Comparison of ENCODE assay signal across 8 mouse cellular contexts in genomic region chr14:46761186-46761585, GRCm38 (mm10). TPM values are rescaled to one million over a fixed set of nuclear protein-coding genes. Genes with fewer than 3 reads are reported as not detected.
DNase-seq lines count a peak whose midpoint lies in the region; ATAC-seq and TF ChIP-seq lines count a peak whose summit lies in the region.

No protein-coding gene starts in this region.

- peak overlapping the region; percentile 63 for H3K4me2 ChIP-seq in lung, embryonic 16.5 days (ENCODE audit: low read depth, low read length)
- peak overlapping the region; percentile 92 for H3K4me2 ChIP-seq in embryonic facial prominence, embryonic 13.5 days
- H3K4me2 ChIP-seq in intestine, postnatal 0 days (replicated peaks; ENCODE audit: low read depth): peak overlapping the region; percentile 88
- peak overlapping the region; percentile 64 for H3K4me2 ChIP-seq in neural tube, embryonic 13.5 days

- H3K4me3 ChIP-seq in lung, embryonic 16.5 days (ENCODE audit: low read length): peak overlapping the region; percentile 92
- H3K4me3 ChIP-seq in embryonic facial prominence, embryonic 13.5 days: peak overlapping the region; percentile 75
- H3K4me3 ChIP-seq in intestine, postnatal 0 days (ENCODE audit: low read depth, low read length): peak overlapping the region; percentile 71
- H3K4me3 ChIP-seq in neural tube, embryonic 13.5 days: peak overlapping the region; percentile 48

- H3K36me3 ChIP-seq in lung, embryonic 16.5 days (ENCODE audit: control insufficient read depth, insufficient read depth, low read length): peaks cover 12% of the 10 kb centered on the region
- peaks cover 14% of the 10 kb centered on the region; the same call in 1 of the 2 replicates for H3K36me3 ChIP-seq in embryonic facial prominence, embryonic 13.5 days
- H3K36me3 ChIP-seq in intestine, postnatal 0 days (ENCODE audit: control insufficient read depth, insufficient read depth): peaks cover 9% of the 10 kb centered on the region
- H3K36me3 ChIP-seq in neural tube, embryonic 13.5 days: 0 out of 2 replicates have a peak, but pooled peaks cover 2% of the 10 kb centered on the region

- WGBS in lung, embryonic 16.5 days: 30% methylated on average over 6 of the region's 6 CpGs
- WGBS in embryonic facial prominence, embryonic 13.5 days: 41% methylated on average over 6 of the region's 6 CpGs
- WGBS in intestine, postnatal 0 days: 31% methylated on average over 6 of the region's 6 CpGs
- 52% methylated on average over 6 of the region's 6 CpGs for WGBS in neural tube, embryonic 13.5 days

- no peak for TF ChIP-seq CTCF in intestine, postnatal 0 days (IDR thresholded peaks at IDR 0.05; ENCODE audit: low read depth)

- no peaks in the 10 kb centered on the region for H3K27me3 ChIP-seq in lung, embryonic 16.5 days (ENCODE audit: control insufficient read depth, insufficient read depth, low read depth, low read length)
- H3K27me3 ChIP-seq in embryonic facial prominence, embryonic 13.5 days: no peaks in the 10 kb centered on the region
- H3K27me3 ChIP-seq in intestine, postnatal 0 days (replicated peaks; ENCODE audit: control insufficient read depth, insufficient read depth, low read length): no peaks in the 10 kb centered on the region
- no peaks in the 10 kb centered on the region for H3K27me3 ChIP-seq in neural tube, embryonic 13.5 days

- no peak overlapping the region for H3K27ac ChIP-seq in lung, embryonic 16.5 days (ENCODE audit: low read length)
- peak overlapping the region; percentile 2; the same call in 1 of the 2 replicates for H3K27ac ChIP-seq in embryonic facial prominence, embryonic 13.5 days
- no peak overlapping the region for H3K27ac ChIP-seq in intestine, postnatal 0 days (ENCODE audit: low read depth, low read length)
- no peak overlapping the region for H3K27ac ChIP-seq in neural tube, embryonic 13.5 days (replicated peaks)

- no peak for DNase-seq in lung, adult 18-20 months
- no peak for DNase-seq in thymus, adult 18-20 months
- no peak for DNase-seq in left cerebral cortex, postnatal 25 days (ENCODE audit: low spot score in 2 of 2)

- H3K9ac ChIP-seq in lung, embryonic 16.5 days (ENCODE audit: low read length): peak overlapping the region; percentile 81
- H3K9ac ChIP-seq in embryonic facial prominence, embryonic 13.5 days: peak overlapping the region; percentile 77
- peak overlapping the region; percentile 47; the same call in 1 of the 2 replicates for H3K9ac ChIP-seq in intestine, postnatal 0 days (ENCODE audit: low read depth, low read length)
- H3K9ac ChIP-seq in neural tube, embryonic 13.5 days: peak overlapping the region; percentile 57

- intact Hi-C loops in left cerebral cortex, postnatal 25 days (cut with DNase I): no loop called here

- ATAC-seq in lung, embryonic 16.5 days (ENCODE audit: low read depth): no peak
- ATAC-seq in embryonic facial prominence, embryonic 13.5 days (ENCODE audit: insufficient number of reproducible peaks, insufficient read depth, low FRiP score, low TSS enrichment, low read depth): no peak
- ATAC-seq in intestine, postnatal 0 days: no peak
- ATAC-seq in neural tube, embryonic 13.5 days (ENCODE audit: low read depth): no peak
- no peak for ATAC-seq in megakaryocyte-erythroid progenitor cell, adult 5-6 weeks (replicated peaks; ENCODE audit: low FRiP score, low TSS enrichment, poor library complexity, severe bottlenecking)

- H3K9me3 ChIP-seq in lung, embryonic 16.5 days (ENCODE audit: control insufficient read depth, low read length): peaks cover 4% of the 10 kb centered on the region; the same call in 1 of the 2 replicates
- H3K9me3 ChIP-seq in embryonic facial prominence, embryonic 13.5 days: 0 out of 2 replicates have a peak, but pooled peaks cover 4% of the 10 kb centered on the region
- no peaks in the 10 kb centered on the region for H3K9me3 ChIP-seq in intestine, postnatal 0 days (ENCODE audit: control insufficient read depth)
- H3K9me3 ChIP-seq in neural tube, embryonic 13.5 days: no peaks in the 10 kb centered on the region

- H3K4me1 ChIP-seq in lung, embryonic 16.5 days (replicated peaks; ENCODE audit: control insufficient read depth, insufficient read depth, low read length): peaks cover 8% of the 10 kb centered on the region
- peaks cover 13% of the 10 kb centered on the region for H3K4me1 ChIP-seq in embryonic facial prominence, embryonic 13.5 days
- H3K4me1 ChIP-seq in intestine, postnatal 0 days (replicated peaks; ENCODE audit: control insufficient read depth, insufficient read depth, low read length): peaks cover 4% of the 10 kb centered on the region
- H3K4me1 ChIP-seq in neural tube, embryonic 13.5 days (replicated peaks): peaks cover 7% of the 10 kb centered on the region

RNA-seq across cellular contexts. Expression of gene Cdkn3, which starts 0.8 kb away (rescaled TPM):
- polyA plus RNA-seq in lung, embryonic 16.5 days (2015; fragmentation: Nextera tagmentation; extraction: Ambion mirVana): 66.7 and 73.6 TPM in 2 replicates
- polyA plus RNA-seq in embryonic facial prominence, embryonic 13.5 days (2015; fragmentation: Nextera tagmentation; extraction: Ambion mirVana): 45.6 and 51.3 TPM in 2 replicates
- 27.7 and 30.9 TPM in 2 replicates for polyA plus RNA-seq in intestine, postnatal 0 days (2015; fragmentation: Nextera tagmentation; extraction: Ambion mirVana)
- 14.2 and 16.2 TPM in 2 replicates for polyA plus RNA-seq in neural tube, embryonic 13.5 days (2015; fragmentation: Nextera tagmentation; extraction: Ambion mirVana)
- 1 to 10 TPM; 1.1 to 1.9 TPM for total RNA-seq in left cerebral cortex, postnatal 25 days (2021)
- 11.7 and 17.5 TPM in 2 replicates for total RNA-seq in megakaryocyte-erythroid progenitor cell, adult 5-6 weeks (2014; fragmentation: Nextera tagmentation)
- 13.0 and 16.6 TPM in 2 replicates for total RNA-seq in megakaryocyte-erythroid progenitor cell, adult 5-6 weeks (2017)

RNA-seq across cellular contexts. Expression of gene Cnih1, which starts 27.0 kb away (rescaled TPM):
- polyA plus RNA-seq in lung, embryonic 16.5 days (2015; fragmentation: Nextera tagmentation; extraction: Ambion mirVana): 169 and 171 TPM in 2 replicates
- polyA plus RNA-seq in embryonic facial prominence, embryonic 13.5 days (2015; fragmentation: Nextera tagmentation; extraction: Ambion mirVana): 196 and 198 TPM in 2 replicates
- polyA plus RNA-seq in intestine, postnatal 0 days (2015; fragmentation: Nextera tagmentation; extraction: Ambion mirVana): 151 and 153 TPM in 2 replicates
- polyA plus RNA-seq in neural tube, embryonic 13.5 days (2015; fragmentation: Nextera tagmentation; extraction: Ambion mirVana): 220 and 232 TPM in 2 replicates
- total RNA-seq in left cerebral cortex, postnatal 25 days (2021): 10 to 100 TPM; 84.1 to 85.4 TPM
- 91.7 and 93.1 TPM in 2 replicates for total RNA-seq in megakaryocyte-erythroid progenitor cell, adult 5-6 weeks (2014; fragmentation: Nextera tagmentation)
- 56.0 and 72.4 TPM in 2 replicates for total RNA-seq in megakaryocyte-erythroid progenitor cell, adult 5-6 weeks (2017)
